Mouse (Mus musculus): Measurements from ENCODE around the gene Prkce. TPM values are rescaled to one million over a fixed set of nuclear protein-coding genes. Genes with fewer than 3 reads are reported as not detected.

The Prkce gene
- total RNA-seq, 2 experiments from 2014 or later: 273 to 281 TPM

GRCm38 (mm10) chr17:86169092-86169491, 1.5 kb downstream of the Prkce start:
- intact Hi-C loops (cut with DNase I): loop anchor here (5.0 kb wide), 3 partner anchors 83 to 278 kb away; no protein-coding TSS in a partner anchor
- no peak for DNase-seq (ENCODE audit: extremely low spot score in 1 of 2, low spot score in 2 of 2)

DNA sequence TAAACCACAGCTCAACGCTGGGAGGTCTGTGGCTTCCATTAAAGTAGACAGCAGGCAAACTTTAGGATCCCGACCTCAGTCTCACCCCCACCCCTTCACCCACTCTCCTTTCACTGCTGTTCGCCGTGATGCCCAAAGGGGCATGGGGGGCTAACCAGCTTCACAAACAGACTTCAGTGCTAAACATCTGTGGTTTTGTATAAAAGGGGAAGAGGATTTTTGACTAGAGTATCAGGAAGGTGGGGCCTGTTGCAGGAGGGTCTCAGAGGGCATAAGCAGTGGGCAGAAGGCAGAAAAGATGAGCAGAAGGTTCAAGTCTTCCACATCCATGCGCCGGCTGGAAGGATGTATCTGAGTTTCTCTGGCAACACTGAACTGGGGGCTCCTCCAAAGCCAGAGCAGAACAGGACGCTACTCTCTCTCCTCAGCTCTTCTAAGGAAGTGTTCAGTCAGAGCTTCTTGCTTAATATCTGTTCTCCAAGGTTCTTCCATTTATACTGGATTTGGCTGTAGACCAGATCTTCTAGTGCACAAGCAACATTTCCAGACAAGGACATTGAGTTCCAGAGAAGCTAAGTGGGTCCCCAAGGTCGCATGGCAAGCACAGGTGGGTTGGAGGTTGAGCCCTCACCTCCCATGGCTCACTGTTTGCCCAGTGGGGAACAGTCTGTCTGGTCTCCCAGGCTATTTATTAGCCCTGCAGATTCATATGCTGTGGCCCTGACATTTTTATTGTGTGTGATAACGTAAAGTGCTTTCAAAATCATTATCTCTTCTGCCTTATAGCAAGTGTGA, 2.8 kb downstream of the Prkce start:
- intact Hi-C loops (cut with DNase I): no loop called here
- no peak for DNase-seq (ENCODE audit: extremely low spot score in 1 of 2, low spot score in 2 of 2)

GRCm38 (mm10) chr17:86175516-86175915, 7.9 kb downstream of the Prkce start:
- DNase-seq (ENCODE audit: extremely low spot score in 1 of 2, low spot score in 2 of 2): no peak
- intact Hi-C loops (cut with DNase I): loop anchor here (5.0 kb wide), 1 partner anchor 42 kb away; no protein-coding TSS in a partner anchor

GRCm38 (mm10) chr17:86176722-86177121, 9.1 kb downstream of the Prkce start:
- intact Hi-C loops (cut with DNase I): loop anchor here (5.0 kb wide), 1 partner anchor 41 kb away; no protein-coding TSS in a partner anchor
- DNase-seq (ENCODE audit: extremely low spot score in 1 of 2, low spot score in 2 of 2): no peak

GRCm38 (mm10) chr17:86183788-86184187, 16.2 kb downstream of the Prkce start:
- no peak for DNase-seq (ENCODE audit: extremely low spot score in 1 of 2, low spot score in 2 of 2)
- intact Hi-C loops (cut with DNase I): no loop called here

DNA sequence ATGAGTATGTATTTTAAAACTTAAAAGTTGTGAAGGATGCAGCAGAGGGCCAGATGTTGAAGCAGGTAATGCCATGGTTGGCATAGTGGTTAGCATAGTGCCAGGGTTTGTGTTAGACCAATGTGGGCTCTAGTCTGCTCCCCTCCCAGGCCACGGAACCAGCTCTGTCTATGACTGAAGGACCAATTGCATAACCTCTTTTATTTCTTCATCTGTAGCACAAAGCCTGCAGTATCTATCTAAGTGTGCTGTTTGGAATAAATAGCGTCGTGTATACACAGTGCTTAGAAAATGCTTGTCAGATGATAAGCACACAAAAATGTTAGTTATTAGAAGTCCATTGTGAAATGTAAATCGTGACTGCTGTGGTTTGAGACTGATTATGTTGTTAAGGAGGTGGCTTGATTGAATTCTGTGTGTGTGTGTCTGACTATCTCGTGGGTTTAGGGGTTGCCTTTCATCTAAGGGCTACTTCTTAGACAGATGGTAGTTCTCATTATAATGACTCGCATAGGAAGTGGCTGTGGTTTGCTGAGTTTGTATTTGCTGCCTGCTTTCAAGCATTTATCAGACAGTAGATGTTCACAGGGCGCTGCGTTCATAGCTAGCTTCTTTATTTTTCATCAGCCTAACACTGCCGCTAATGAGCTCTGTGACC, 17.1 kb downstream of the Prkce start:
- intact Hi-C loops (cut with DNase I): no loop called here
- DNase-seq (ENCODE audit: extremely low spot score in 1 of 2, low spot score in 2 of 2): no peak

DNA sequence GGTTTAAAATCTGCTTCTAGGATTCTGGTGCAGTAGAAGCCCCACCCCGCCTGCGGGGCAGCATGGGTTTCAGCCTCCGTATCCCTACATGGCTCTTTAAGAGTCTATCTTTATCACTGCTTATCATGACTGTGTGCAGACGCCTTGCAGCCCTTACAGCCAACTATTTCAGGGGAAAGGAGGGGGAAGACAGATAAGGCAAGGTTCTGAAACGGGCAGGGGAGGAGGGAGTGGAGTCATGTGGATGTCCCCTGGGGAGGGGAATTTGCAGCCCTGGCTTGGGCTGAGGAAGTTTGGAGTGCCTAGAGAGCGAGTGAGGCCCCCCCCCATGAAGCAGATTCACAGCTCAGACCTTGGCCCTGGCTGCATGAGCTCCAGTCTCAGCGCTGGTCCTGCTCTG, 18.0 kb downstream of the Prkce start:
- no peak for DNase-seq (ENCODE audit: extremely low spot score in 1 of 2, low spot score in 2 of 2)
- intact Hi-C loops (cut with DNase I): no loop called here

DNA sequence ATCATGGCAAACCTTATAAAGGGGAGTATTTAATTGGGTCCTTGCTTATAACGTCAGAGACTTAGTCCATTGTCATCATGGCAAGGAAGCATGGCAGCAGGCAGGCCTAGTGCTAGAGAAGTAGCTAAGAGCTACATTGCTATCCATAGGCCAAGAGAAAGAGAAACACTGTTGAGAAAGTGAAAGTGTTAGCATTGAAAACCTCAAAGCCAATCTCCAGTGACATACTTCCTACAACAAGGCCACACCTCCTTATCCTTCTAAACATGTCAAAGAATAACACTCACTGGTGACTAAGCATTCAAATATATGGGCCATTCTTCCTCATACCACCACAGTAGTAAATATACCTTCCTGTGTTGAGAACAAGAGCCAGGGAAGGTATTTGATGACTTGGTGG, 20.2 kb downstream of the Prkce start:
- intact Hi-C loops (cut with DNase I): no loop called here
- DNase-seq (ENCODE audit: extremely low spot score in 1 of 2, low spot score in 2 of 2): no peak

DNA sequence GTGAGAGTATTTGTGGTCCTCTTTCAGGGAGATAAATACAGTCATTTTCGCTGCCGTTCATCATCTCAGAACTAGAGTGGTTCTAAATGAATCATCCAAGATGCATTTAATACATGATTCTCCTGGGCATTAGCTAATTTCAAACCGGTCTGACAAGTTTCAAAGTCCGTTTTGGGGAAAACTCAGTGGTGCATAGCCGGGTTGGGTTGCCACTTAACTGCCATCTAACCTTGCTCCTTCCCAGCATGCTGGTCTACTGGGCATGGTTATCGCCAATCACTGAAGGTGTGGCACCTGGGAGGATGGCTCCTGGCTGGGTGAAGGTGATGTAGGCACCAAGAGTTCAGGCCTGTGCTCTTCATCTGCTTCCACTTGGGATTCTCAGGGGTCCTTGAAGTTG, 26.4 kb downstream of the Prkce start:
- intact Hi-C loops (cut with DNase I): no loop called here
- DNase-seq (ENCODE audit: extremely low spot score in 1 of 2, low spot score in 2 of 2): no peak

DNA sequence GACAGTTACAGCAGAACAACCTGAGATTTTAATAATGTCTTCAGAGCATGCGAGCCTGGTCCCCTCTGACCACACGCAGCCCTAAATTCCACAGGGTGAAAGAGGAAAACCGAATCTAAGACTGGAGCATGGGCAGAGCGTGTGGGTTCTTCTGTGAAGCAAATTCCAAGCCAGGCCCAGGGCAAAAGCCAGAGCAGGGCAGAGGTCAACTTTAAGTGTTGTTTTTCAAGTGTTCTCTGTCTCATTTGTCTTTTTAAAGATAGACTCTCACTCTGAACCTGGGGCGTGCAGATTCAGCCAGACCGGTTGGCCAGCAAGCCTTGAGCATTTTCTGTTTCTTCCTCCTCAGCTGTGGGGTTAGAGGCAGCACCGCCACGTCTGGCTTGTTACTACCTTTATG, 27.3 kb downstream of the Prkce start:
- no peak for DNase-seq (ENCODE audit: extremely low spot score in 1 of 2, low spot score in 2 of 2)
- intact Hi-C loops (cut with DNase I): no loop called here

DNA sequence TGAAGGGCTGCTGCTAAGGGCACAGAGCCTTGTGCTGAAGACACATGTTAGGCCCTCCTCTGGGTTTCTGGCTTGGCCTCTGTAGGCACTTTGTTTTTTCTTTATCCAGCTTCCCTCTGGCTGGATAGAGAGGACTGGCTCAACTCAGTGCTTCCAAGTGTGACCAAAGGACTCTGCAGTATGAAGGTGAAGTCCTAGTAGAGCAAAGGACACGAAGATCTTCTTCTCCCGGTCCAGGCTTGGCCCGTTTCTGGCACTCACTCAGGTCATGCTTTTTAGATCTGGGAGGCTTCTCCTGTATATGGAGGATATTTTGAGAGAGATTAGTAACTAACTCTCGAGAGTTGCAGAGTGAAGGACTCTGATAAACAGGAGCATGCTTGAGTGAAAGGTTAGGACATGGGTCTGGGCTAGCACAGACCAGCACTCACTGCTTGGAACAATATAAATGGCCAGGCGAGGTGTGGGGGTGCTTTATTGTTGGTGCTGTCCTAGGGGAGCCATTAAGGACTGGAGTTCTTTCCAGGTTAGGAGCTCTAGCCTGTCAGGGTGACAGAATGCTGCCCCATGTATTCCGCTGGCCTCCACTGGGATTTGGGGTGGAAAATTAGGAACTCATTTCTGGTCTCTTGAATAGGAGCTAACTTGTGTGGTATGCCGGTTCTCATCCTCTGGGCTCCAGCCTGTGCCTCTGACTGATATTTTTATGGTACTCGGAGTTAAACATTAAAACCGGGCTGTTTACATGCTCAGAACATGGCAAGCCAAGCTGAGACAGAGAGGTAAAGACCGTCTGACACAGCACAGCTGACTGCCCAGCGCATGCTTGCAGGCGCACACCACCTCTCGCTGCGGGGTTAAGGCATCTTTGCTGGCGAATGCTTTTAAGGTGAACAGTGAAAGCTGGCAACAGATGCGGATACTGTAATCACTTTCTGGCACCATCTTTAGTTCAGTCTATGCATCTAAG, 31.2 kb downstream of the Prkce start:
- intact Hi-C loops (cut with DNase I): no loop called here
- no peak for DNase-seq (ENCODE audit: extremely low spot score in 1 of 2, low spot score in 2 of 2)

DNA sequence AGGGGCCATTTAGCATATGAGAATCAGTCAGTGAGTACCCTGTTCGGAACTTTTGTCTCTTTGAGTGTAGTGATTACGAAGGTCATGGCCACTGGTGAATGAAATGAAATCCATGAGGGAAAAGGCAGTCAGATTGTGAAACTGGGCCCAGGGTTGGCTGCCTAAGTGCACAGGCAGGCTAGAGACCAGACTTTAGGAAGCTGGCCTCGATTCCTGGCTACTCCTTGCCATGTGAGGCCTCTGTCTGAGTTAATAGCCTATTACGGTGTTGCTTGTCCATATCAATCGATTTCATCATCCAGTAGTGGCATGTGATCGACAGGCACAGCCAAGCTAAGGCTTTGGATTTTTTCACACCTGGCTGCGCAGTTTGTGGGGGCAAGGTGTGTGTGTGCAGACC, 34.4 kb downstream of the Prkce start:
- DNase-seq (ENCODE audit: extremely low spot score in 1 of 2, low spot score in 2 of 2): no peak
- intact Hi-C loops (cut with DNase I): no loop called here

DNA sequence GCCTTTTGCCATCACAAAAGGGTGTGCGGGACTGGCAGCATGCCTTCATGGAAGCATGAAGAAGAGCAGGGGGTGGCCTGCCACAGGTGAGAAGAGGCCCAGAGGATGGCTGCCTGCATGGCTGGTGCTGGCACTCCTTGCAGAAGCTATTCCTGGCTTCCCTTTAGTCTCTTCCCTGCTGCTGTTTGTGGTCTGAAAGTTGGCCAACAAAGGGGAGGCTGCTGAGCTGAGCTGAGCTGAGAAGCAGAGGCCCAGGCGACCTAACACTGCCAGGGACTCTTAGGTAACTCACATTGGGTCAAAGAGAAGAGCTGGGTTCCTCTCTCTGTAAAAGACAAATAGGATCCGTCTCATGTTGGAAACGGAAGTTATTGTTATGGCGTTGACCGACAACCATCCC, 35.4 kb downstream of the Prkce start:
- no peak for DNase-seq (ENCODE audit: extremely low spot score in 1 of 2, low spot score in 2 of 2)
- intact Hi-C loops (cut with DNase I): no loop called here

DNA sequence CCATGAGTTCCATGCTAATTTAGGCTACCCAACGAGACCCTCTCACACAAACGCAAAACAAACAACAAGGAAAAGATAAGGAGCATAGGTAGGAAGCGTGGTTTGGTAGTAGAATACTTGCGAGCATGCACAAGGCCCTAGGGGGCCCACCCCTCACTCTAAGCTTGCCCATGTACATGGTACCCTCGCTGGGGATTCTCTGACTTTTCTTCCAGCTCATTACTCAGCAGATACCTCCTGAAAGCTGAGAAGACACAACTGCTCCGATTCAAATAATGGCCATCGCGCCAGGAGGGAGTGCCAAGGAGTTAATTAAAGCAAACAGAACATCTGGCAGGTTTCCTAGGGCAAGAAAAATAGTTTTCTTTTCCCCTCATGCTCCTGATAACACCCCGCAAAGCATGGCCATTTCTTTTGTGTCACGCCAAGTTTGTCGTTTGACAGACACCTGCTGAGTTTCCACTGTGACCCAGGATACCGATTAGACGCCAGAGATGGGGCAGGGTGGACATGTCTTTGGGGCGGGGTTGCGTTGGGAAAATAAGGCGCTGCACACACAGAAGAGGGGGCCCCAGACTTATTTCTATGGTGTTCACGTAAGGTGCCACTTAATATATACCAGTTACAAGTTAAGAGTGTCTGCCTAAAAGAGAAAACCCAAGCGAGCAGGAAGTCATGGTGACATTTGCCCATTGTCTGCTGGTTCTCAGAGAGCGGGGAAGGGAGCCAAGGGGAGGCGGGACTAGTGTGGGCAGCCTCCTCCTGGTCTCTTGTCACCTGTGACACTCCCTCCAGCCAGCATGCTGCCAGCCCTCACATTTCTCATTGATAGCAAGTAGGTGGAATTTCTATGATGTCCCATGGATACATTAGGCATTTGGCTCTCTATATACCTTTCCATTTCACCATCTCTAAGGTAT, 36.2 kb downstream of the Prkce start:
- no peak for DNase-seq (ENCODE audit: extremely low spot score in 1 of 2, low spot score in 2 of 2)
- intact Hi-C loops (cut with DNase I): no loop called here

DNA sequence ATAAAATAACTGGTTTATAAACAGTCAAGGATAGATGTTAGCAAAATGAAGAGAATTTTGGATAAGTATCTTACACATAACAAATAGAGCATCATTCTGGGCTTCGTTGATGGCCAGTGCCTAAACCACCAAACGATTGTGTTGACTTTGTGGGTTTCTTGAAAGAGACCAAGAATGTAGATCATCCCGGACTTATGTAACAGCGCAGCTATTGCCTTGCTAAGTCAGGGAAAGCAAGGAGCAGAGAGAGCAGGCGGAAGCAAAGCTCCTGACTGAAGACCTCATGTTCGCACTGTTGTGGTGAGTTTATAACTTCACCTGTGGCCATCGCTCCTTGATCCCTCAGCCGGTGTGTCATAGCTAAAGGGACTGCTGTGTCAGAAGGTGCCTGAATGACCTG, 38.7 kb downstream of the Prkce start:
- intact Hi-C loops (cut with DNase I): no loop called here
- no peak for DNase-seq (ENCODE audit: extremely low spot score in 1 of 2, low spot score in 2 of 2)

- intact Hi-C loops (cut with DNase I): no loop called here
- no peak for DNase-seq (ENCODE audit: extremely low spot score in 1 of 2, low spot score in 2 of 2)
These were observed 40.7 kb downstream of the Prkce start for GRCm38 (mm10) chr17:86208057-86208820.

GRCm38 (mm10) chr17:86208821-86209186, 41.2 kb downstream of the Prkce start:
- no peak for DNase-seq (ENCODE audit: extremely low spot score in 1 of 2, low spot score in 2 of 2)
- intact Hi-C loops (cut with DNase I): no loop called here
